Mouse (Mus musculus) CH12.LX (cell line): ENCODE measurements at regions not wholly inside any gene's neighbourhood (a gene's known extent, or its start where the extent isn't known, plus 50 kb on each side); places are given as distances from the start of the nearest gene placed in this dataset.

Experiments
- DNase-seq: peaks from one replicate; pipeline ENCODE4 v3.0.0-alpha.2; 2013; ENCODE audit errors: extremely low read depth
- H3K27ac ChIP-seq: 2 replicates; pipeline ENCODE4 v1.5.1; 2012; ENCODE audit warnings: low read depth, mild to moderate bottlenecking, control low read depth, moderate library complexity; ENCODE audit not compliant: insufficient read depth
- H3K27me3 ChIP-seq: replicated peaks from 2 replicates; pipeline ENCODE3; 2012; ENCODE audit warnings: inconsistent platforms
- H3K36me3 ChIP-seq, 2 experiments: replicated peaks in 1 of 2; 2 replicates each; pipeline versions ENCODE3 to v1.6.1; 2012; ENCODE audit warnings: inconsistent platforms in 1 of 2, low read length in 1 of 2, mild to moderate bottlenecking in 1 of 2, mixed read lengths in 1 of 2, moderate library complexity in 1 of 2; ENCODE audit not compliant: control insufficient read depth in 1 of 2, insufficient read depth in 1 of 2
- H3K4me1 ChIP-seq, 2 experiments: 2 replicates each; pipeline ENCODE4 v1.6.1; 2012; ENCODE audit warnings: inconsistent platforms in 1 of 2, moderate library complexity in 1 of 2; ENCODE audit not compliant: insufficient read depth in 2 of 2, control insufficient read depth in 1 of 2
- H3K4me2 ChIP-seq: 2 replicates; pipeline ENCODE4 v1.6.1; 2012; ENCODE audit warnings: low read depth, mild to moderate bottlenecking, control low read depth; ENCODE audit not compliant: poor library complexity, insufficient read depth, severe bottlenecking
- H3K4me3 ChIP-seq, 3 experiments: fragments of 150-350 bp in 1 of 3; sonication (generic) in 1 of 3; replicated peaks in 1 of 3; 2 replicates each; pipeline versions ENCODE3 to v1.5.1; 2011 to 2012; ENCODE audit warnings: low read depth in 2 of 3, low read length in 2 of 3, mild to moderate bottlenecking in 2 of 3, moderate library complexity in 2 of 3, control low read depth in 1 of 3, improper control_type of control experiment in 1 of 3, inconsistent platforms in 1 of 3, mixed read lengths in 1 of 3; ENCODE audit not compliant: poor library complexity in 1 of 3
- H3K79me2 ChIP-seq: replicated peaks from 2 replicates; pipeline ENCODE4 v1.6.1; 2012; ENCODE audit warnings: mild to moderate bottlenecking, moderate library complexity; ENCODE audit not compliant: control insufficient read depth, poor library complexity, insufficient read depth, severe bottlenecking; ENCODE audit errors: extremely low read depth
- H3K9ac ChIP-seq: 2 replicates; pipeline ENCODE4 v1.6.1; 2012; ENCODE audit warnings: low read depth, mild to moderate bottlenecking, control low read depth, moderate library complexity; ENCODE audit not compliant: insufficient read depth
- H3K9me3 ChIP-seq: replicated peaks from 2 replicates; pipeline ENCODE3; 2012; ENCODE audit warnings: low read length, inconsistent platforms, mixed read lengths
- BHLHE40 ChIP-seq: IDR thresholded peaks from 2 replicates; pipeline ENCODE4 v1.6.1; 2011; ENCODE audit warnings: mild to moderate bottlenecking, low read depth, low read length, improper control_type of control experiment
- GABPA ChIP-seq: IDR thresholded peaks from 2 replicates; pipeline ENCODE4 v1.6.1; 2012; ENCODE audit warnings: low read depth, low read length, improper control_type of control experiment, inconsistent platforms; ENCODE audit not compliant: insufficient replicate concordance
- JUN ChIP-seq: IDR thresholded peaks from 2 replicates; pipeline ENCODE4 v1.6.1; 2011; ENCODE audit warnings: low read depth, mild to moderate bottlenecking, low read length, improper control_type of control experiment, moderate library complexity; ENCODE audit not compliant: insufficient read depth
- MAFK ChIP-seq: IDR thresholded peaks from 2 replicates; pipeline ENCODE4 v1.6.1; 2011; ENCODE audit warnings: low read length, improper control_type of control experiment; ENCODE audit not compliant: insufficient replicate concordance
- MAX ChIP-seq: IDR thresholded peaks from 2 replicates; pipeline ENCODE4 v1.6.1; 2011; ENCODE audit warnings: low read length, improper control_type of control experiment
- MXI1 ChIP-seq: IDR thresholded peaks from 2 replicates; pipeline ENCODE4 v1.6.1; 2011; ENCODE audit warnings: mild to moderate bottlenecking, low read depth, low read length, improper control_type of control experiment
- MYC ChIP-seq: IDR thresholded peaks from 2 replicates; pipeline ENCODE4 v1.6.1; 2011; ENCODE audit warnings: low read depth, mild to moderate bottlenecking, improper control_type of control experiment, low read length
- POLR2A ChIP-seq: IDR thresholded peaks from 2 replicates; pipeline ENCODE4 v1.6.1; 2011; ENCODE audit warnings: low read depth, mild to moderate bottlenecking, improper control_type of control experiment, low read length
- RAD21 ChIP-seq: IDR thresholded peaks from 2 replicates; pipeline ENCODE4 v1.6.1; 2011; ENCODE audit warnings: low read depth, mild to moderate bottlenecking, low read length, improper control_type of control experiment, moderate library complexity
- RCOR1 ChIP-seq: conservative IDR thresholded peaks from 2 replicates; pipeline ENCODE4 v1.6.1; 2012; ENCODE audit warnings: low read depth, mild to moderate bottlenecking, inconsistent platforms, low read length, improper control_type of control experiment
- SIN3A ChIP-seq: IDR thresholded peaks from 2 replicates; pipeline ENCODE4 v1.6.1; 2012; ENCODE audit warnings: low read length, improper control_type of control experiment, inconsistent platforms
- TBP ChIP-seq: conservative IDR thresholded peaks from 2 replicates; pipeline ENCODE4 v1.6.1; 2011; ENCODE audit warnings: low read depth, low read length, improper control_type of control experiment
- TCF12 ChIP-seq: IDR thresholded peaks from 2 replicates; pipeline ENCODE4 v1.6.1; 2014; ENCODE audit warnings: low read depth, mild to moderate bottlenecking, inconsistent platforms, low read length, improper control_type of control experiment
- UBTF ChIP-seq: IDR thresholded peaks from 2 replicates; pipeline ENCODE4 v1.6.1; 2012; ENCODE audit warnings: low read depth, mild to moderate bottlenecking, inconsistent platforms, low read length, improper control_type of control experiment, moderate library complexity
- USF2 ChIP-seq: conservative IDR thresholded peaks from 2 replicates; pipeline ENCODE4 v1.6.1; 2011; ENCODE audit warnings: low read depth, low read length, improper control_type of control experiment
- ZC3H11A ChIP-seq: IDR thresholded peaks from 2 replicates; pipeline ENCODE4 v1.6.1; 2012; ENCODE audit warnings: low read depth, mild to moderate bottlenecking, inconsistent platforms, low read length, improper control_type of control experiment
- ZMIZ1 ChIP-seq: IDR thresholded peaks from 2 replicates; pipeline ENCODE4 v1.6.1; 2012; ENCODE audit warnings: low read depth, mild to moderate bottlenecking, inconsistent platforms, low read length, improper control_type of control experiment
- ZNF384 ChIP-seq: IDR thresholded peaks from 2 replicates; pipeline ENCODE4 v1.6.1; 2012; ENCODE audit warnings: low read depth, low read length, improper control_type of control experiment, inconsistent platforms
- dilution Hi-C: fragments of 300-500 bp; cut with MboI; formaldehyde crosslinking; loops from 2 replicates; pipeline ENCODE4 v1.14.3; 2020; ENCODE audit warnings: low sequenced_read_pairs; ENCODE audit not compliant: extremely low pct_unique_long_range_greater_than_20kb, extremely low pct_ligation_motif_present
- in situ Hi-C: fragments of 300-500 bp; cut with MboI; formaldehyde crosslinking; loops from 3 replicates; pipeline ENCODE4 v1.14.3; 2019; ENCODE audit warnings: low sequenced_read_pairs, low pct_ligation_motif_present, low pct_unique_long_range_greater_than_20kb, mixed read lengths

- no peak overlapping the region for H3K9ac ChIP-seq
- H3K36me3 ChIP-seq = no peaks in the 10 kb centered on the region
- H3K27me3 ChIP-seq = no peaks in the 10 kb centered on the region
- no peak overlapping the region for H3K4me2 ChIP-seq
- no peaks in the 10 kb centered on the region for H3K79me2 ChIP-seq
- no peak overlapping the region for H3K4me3 ChIP-seq
- no peak for TF ChIP-seq RAD21
- TF ChIP-seq SIN3A = no peak
- no peak for TF ChIP-seq JUN
- no peak for TF ChIP-seq BHLHE40
- TF ChIP-seq UBTF = no peak
- TF ChIP-seq MYC = no peak
- TF ChIP-seq TCF12 = no peak
- no peak for TF ChIP-seq ZNF384
- no peak for TF ChIP-seq MXI1
- TF ChIP-seq GABPA = no peak
- no peak for TF ChIP-seq MAFK
- TF ChIP-seq RCOR1 = no peak
- no peak for TF ChIP-seq ZMIZ1
- no peak for TF ChIP-seq MAX
- no peaks in the 10 kb centered on the region for H3K9me3 ChIP-seq
- H3K27ac ChIP-seq = no peak overlapping the region
- in situ Hi-C loops = no loop called here
- dilution Hi-C loops = no loop called here
- no peak for DNase-seq
- peaks cover 3 to 7% of the 10 kb centered on the region in 2 experiments; a peak in 3 of 4 replicates for H3K4me1 ChIP-seq
Observed at GRCm38 (mm10) chr12:71400201-71400600, 90.5 kb downstream of the Dact1 start.

GRCm38 (mm10) chr12:71401621-71402416, 92.1 kb downstream of the Dact1 start:
- H3K9ac ChIP-seq = no peak overlapping the region
- dilution Hi-C loops (no loop called here), in situ Hi-C loops (no loop called here)
- H3K27ac ChIP-seq = no peak overlapping the region
- H3K4me3 ChIP-seq = no peak overlapping the region
- H3K4me1 ChIP-seq = peaks cover 3 to 7% of the 10 kb centered on the region in 2 experiments; a peak in 3 of 4 replicates
- H3K79me2 ChIP-seq = no peaks in the 10 kb centered on the region
- H3K36me3 ChIP-seq = no peaks in the 10 kb centered on the region
- H3K27me3 ChIP-seq = no peaks in the 10 kb centered on the region
- TF ChIP-seq MAFK = no peak
- TF ChIP-seq TBP = no peak
- TF ChIP-seq USF2 = no peak
- no peak for TF ChIP-seq ZC3H11A
- no peak for TF ChIP-seq SIN3A
- no peak for TF ChIP-seq GABPA
- no peak for TF ChIP-seq RAD21
- TF ChIP-seq POLR2A = no peak
- TF ChIP-seq, all 38 proteins: peak for 0
- H3K9me3 ChIP-seq = no peaks in the 10 kb centered on the region
- H3K4me2 ChIP-seq = no peak overlapping the region
- DNase-seq = no peak
